Mouse (Mus musculus) layer of hippocampus, postnatal 14 days (tissue): ENCODE data around the gene Lmbrd2. TPM values are rescaled to one million over a fixed set of nuclear protein-coding genes. Genes with fewer than 3 reads are reported as not detected.
"Not testable (repeated sequence)": the region's sequence is repeated elsewhere in the genome, so short reads cannot be mapped to it uniquely, and the experiment has no call there.

Experiments used
- DNase-seq, 2 experiments: peaks; one replicate each; pipeline ENCODE4 v3.0.0; 2021 to 2022; ENCODE audit warnings: low spot score in 2 of 2, mixed read lengths in 1 of 2
- total RNA-seq, 2 experiments: library from RNA; stranded (reverse); gene quantifications; 2 replicates each; pipeline ENCODE4 v1.2.3; 2021

The Lmbrd2 gene
- total RNA-seq, 2 experiments from 2014 or later, result 56.1 to 57.0 TPM

DNA sequence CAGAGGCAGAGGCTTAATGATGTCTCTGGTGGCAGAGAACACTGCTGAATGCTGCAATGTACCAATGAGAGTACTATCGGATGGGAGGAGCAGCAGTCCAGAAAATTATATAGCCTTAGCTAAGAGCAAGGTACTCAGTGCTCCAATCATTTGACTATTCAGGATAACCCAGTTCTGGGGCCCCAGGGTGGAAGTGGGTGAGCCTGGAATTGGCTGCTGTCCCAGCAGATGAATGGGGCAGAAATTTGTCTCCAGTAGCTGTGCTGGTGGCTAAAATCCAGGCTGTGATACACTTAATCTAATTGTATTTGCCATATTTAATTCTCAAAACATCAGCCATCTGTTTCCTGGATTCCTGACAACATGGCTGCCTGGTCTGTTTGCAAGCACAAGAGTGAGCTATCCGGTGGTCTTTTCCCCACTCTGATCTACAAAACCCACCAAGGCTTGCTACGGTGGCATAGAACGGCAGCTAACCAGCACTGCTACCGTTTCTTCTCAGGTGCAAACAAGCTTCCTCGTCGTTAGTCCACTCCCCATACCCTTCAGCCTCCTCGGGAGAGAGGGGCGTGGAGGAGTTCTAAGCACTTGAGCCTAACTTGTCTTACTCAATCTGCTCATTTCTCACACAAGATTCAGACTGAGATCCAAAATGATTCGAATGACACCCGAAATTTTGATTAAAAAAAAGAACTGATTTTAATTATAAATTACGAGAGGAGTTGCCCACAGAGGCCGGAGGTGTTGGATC lies 7.5 kb upstream of the Lmbrd2 start:
- DNase-seq, result peak; percentile 40 to 64

- DNase-seq, result no peak
These were observed 5.4 kb upstream of the Lmbrd2 start for GRCm38 (mm10) chr15:9134891-9135507.

DNA sequence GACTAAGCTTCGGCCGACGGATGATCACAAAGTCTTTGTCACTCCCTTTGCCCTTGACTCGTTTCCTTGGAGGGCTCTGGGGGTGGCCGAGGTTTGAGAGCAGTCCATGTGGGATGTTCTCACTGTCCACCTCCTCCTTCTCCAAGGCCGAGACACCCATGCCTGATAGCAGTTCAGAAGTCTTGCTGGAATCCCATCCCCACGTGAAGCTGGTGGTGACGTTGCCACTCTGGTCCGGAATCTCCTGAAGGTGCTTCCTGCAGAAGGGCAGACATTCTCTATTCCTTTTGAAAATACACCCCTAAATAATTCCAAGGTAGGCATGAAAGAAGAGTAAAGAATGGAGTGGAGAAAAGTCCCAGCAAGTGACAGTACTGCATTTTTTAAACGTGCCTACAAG lies 903 bp upstream of the Lmbrd2 start:
- no peak for DNase-seq

- DNase-seq, result peak in 1 of 2 experiments; percentile 45
These were observed 378 bp downstream of the Lmbrd2 start for GRCm38 (mm10) chr15:9140684-9141171.

DNA sequence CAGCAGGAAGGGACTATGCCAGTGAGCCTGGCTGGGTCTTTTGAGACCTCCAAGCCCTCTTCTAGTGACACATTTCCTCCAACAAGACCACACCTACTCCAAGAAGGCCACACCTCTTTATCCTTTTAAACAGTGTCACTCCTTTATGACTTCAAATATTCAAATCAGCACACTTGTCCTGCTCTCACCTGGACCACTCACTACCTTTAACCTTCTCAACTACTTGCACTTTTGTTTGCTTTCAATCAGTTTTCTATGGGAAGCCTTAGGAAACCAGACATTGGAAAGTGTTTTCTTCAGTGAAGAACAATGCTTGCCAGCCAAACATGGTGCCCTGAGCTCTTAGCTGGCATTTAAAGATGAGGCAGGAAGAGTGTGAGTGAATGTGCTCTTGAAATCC lies 15.0 kb downstream of the Lmbrd2 start, which contains the start of gene Skp2:
Gene Skp2 (minus strand): TSS at position 101 of the 400 bp plus-strand sequence.
- DNase-seq, result no peak

- no peak for DNase-seq
These were observed 22.3 kb downstream of the Lmbrd2 start for GRCm38 (mm10) chr15:9162557-9163070.

- no peak for DNase-seq
These were observed 23.8 kb downstream of the Lmbrd2 start for GRCm38 (mm10) chr15:9164125-9164524.

DNA sequence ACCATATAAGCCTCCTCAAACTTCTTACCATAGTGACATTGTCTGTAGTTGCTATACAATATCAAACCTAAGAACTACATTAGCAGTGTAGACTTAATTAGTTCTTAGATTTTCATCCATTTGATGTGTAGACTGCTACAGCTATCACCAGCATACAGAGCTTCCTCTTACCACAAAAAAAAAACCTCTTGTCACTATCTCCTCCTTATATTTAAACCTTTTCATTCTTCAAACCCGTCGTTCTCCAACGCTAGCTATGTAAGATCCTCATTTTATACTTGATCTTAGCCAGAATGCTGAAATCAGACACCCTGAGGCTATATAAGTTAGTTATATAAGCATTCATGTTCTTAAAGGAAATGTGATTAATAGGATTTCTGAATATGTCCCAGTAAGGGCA lies 36.7 kb downstream of the Lmbrd2 start:
- no peak for DNase-seq

DNA sequence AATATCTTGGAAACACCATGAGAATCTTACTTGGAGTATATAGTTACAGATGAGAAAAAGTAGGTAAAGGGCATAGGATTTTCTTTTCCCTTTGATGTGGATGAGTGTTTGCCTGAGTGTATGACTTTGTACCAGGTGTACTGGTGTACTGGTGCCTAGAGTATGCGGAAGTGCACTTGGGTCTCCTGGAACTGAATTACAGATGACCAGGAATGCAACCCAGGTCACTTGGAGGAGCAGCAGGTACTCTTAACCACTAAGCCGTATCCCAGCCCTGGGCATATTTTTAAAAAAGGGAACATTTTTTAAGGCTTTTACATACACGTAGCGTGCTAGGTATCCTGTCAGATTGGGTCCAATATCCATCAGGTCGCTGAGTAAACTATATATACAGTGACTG lies 43.6 kb downstream of the Lmbrd2 start:
- no peak for DNase-seq

- no peak for DNase-seq
These were observed 49.4 kb downstream of the Lmbrd2 start for GRCm38 (mm10) chr15:9189796-9190195.

- not testable (repeated sequence) for DNase-seq
These were observed 52.3 kb downstream of the Lmbrd2 start for GRCm38 (mm10) chr15:9192685-9193084.

- DNase-seq, result no peak
These were observed 58.1 kb downstream of the Lmbrd2 start for GRCm38 (mm10) chr15:9198421-9198820.

DNA sequence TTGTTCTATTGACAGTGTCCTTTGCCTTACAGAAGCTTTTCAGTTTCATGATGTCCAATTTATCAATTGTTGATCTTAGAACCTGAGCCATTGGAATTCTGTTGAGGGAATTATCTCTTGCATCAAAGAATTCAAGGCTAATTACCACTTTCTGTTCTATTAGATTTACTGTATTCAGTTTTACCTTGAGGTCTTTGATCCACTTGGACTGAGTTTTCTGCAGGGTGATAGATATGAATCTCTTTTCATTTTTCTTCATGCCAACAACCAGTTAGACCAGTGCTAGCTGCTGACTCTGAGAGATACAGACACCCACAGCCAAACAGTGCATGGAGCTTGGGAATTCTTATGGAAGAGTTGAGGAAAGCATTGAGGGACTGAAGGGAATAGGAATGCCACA lies 71.5 kb downstream of the Lmbrd2 start:
- DNase-seq, result no peak

DNA sequence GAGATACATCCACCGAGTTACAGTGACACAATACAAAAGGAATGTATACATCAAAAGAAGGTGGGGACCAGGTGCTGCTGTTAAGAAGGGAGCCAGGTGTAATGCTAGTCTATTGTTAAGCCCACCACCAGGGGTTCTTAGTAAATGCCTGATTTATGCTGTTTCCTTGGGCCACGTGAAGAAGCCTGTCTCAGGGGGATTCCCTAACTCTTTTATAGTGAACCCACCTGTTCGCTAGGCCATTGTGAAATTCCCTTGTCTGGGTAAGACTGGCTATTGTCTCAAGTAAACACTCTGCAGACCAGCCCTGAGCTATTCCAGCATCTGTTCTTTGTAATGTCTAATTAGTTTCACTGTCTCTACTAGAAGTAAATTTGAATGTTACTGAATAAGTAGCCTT lies 72.7 kb downstream of the Lmbrd2 start:
- not testable (repeated sequence) for DNase-seq

GRCm38 (mm10) chr15:9213431-9213830 lies 73.1 kb downstream of the Lmbrd2 start:
- DNase-seq, result not testable (repeated sequence)

DNA sequence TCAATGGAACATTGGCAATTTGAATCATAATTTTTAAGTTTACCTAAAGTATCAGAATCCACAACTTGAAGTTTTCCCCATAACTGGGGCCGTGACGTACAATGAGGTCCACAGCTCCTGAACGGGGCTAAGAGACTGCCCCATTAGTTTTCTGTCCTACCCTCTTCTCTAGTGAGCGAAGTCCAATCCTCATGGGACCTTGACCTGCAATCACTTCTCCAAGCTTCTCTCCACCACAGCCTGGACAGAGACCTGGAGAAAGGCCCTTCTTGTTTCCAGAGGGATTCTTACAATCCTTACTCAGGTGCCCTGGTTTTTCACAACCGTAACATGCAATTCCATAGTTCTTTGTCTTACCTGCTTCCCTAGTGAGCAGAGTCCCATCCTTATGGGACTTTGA lies 76.1 kb downstream of the Lmbrd2 start:
- DNase-seq, result no peak

DNA sequence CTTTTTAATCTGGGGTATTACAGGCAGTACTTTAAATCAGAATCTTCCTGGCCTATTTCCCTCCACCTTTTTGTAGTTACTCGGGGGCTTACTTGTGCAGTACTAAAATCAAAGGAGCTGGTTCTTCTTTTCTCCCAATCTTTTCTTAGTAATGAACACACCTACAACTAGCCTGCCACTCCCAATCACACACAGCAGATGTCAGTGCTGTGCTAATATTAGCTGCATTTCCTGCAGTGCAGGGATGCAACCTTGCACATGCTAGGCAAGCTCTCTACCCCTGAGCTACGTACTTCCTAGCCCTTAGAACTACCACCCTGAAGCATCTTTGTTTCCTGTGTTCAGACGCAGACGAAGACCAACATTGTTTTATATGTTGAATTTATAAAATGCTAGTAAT lies 90.6 kb downstream of the Lmbrd2 start:
- not testable (repeated sequence) for DNase-seq

GRCm38 (mm10) chr15:9246345-9246744 lies 106.0 kb downstream of the Lmbrd2 start:
- no peak for DNase-seq
